Mouse (Mus musculus): ENCODE results near the gene Cxcl2.

DNA sequence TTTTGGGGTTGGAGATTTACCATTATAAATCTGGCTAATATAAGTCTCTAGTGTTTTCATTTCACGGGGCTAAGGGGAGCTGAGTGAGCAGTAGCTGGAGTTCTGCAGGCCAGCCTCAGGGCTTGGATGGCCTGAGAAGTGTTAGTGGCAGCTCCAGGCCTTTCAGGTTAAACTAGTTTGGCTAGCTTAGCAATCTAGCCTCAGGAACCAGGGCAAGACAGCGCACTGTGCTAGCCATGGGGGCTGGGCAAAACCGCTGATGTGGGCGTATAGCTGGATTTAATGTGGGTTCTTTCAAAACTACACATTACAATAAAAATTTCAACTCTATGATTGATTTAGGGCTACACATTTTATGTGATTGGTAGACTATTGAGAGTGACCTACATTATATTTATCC is 19.3 kb downstream of the Cxcl2 start:
- no peak for TF ChIP-seq CTCF (IDR thresholded peaks at IDR 0.05; ENCODE audit: low read depth)
- TF ChIP-seq EP300 (IDR thresholded peaks at IDR 0.05; ENCODE audit: low read depth): no peak

Measured in liver, embryonic 14.5 days (tissue).